Mouse (Mus musculus) MEL (cell line): Measurements from ENCODE around the gene Tmc8. TPM values are rescaled to one million over a fixed set of nuclear protein-coding genes. Genes with fewer than 3 reads are reported as not detected.

ENCODE experiments used
- DNase-seq: peaks from one replicate; pipeline ENCODE4 v3.0.0; 2011; ENCODE audit warnings: low read depth, low spot score
- H3K27ac ChIP-seq: 2 replicates; pipeline ENCODE4 v1.5.1; 2012; ENCODE audit warnings: low read depth, mild to moderate bottlenecking, control low read depth, low read length, moderate library complexity; ENCODE audit not compliant: control insufficient read depth
- H3K27me3 ChIP-seq, 2 experiments: fragments of 150-350 bp in 1 of 2; sonication (generic) in 1 of 2; 2 replicates each; pipeline ENCODE4 v1.6.1; 2012; ENCODE audit warnings: low read length in 2 of 2, mild to moderate bottlenecking in 2 of 2, improper control_type of control experiment in 1 of 2, moderate library complexity in 1 of 2; ENCODE audit not compliant: insufficient read depth in 2 of 2, control insufficient read depth in 1 of 2
- H3K36me3 ChIP-seq, 2 experiments: 2 replicates each; pipeline ENCODE4 v1.6.1; 2012 to 2014; ENCODE audit warnings: low read length in 2 of 2, improper control_type of control experiment in 1 of 2, inconsistent platforms in 1 of 2, mild to moderate bottlenecking in 1 of 2; ENCODE audit not compliant: insufficient read depth in 2 of 2, control insufficient read depth in 1 of 2
- H3K4me1 ChIP-seq, 2 experiments: fragments of 150-350 bp in 1 of 2; sonication (generic) in 1 of 2; 2 replicates each; pipeline ENCODE4 v1.6.1; 2012; ENCODE audit warnings: low read length in 2 of 2, improper control_type of control experiment in 1 of 2, mild to moderate bottlenecking in 1 of 2; ENCODE audit not compliant: insufficient read depth in 2 of 2, control insufficient read depth in 1 of 2
- H3K4me3 ChIP-seq, 2 experiments: fragments of 150-350 bp in 1 of 2; sonication (generic) in 1 of 2; 2 replicates each; pipeline ENCODE4 v1.5.1; 2012; ENCODE audit warnings: low read depth in 2 of 2, low read length in 2 of 2, mild to moderate bottlenecking in 2 of 2, moderate library complexity in 2 of 2, control low read depth in 1 of 2, improper control_type of control experiment in 1 of 2; ENCODE audit not compliant: control insufficient read depth in 1 of 2, insufficient read depth in 1 of 2
- H3K79me2 ChIP-seq: 2 replicates; pipeline ENCODE4 v1.6.1; 2012; ENCODE audit warnings: mild to moderate bottlenecking, low read length, moderate library complexity; ENCODE audit not compliant: control insufficient read depth, poor library complexity, insufficient read depth
- H3K9ac ChIP-seq: 2 replicates; pipeline ENCODE4 v1.6.1; 2012; ENCODE audit warnings: low read depth, mild to moderate bottlenecking, control low read depth, low read length, moderate library complexity; ENCODE audit not compliant: control insufficient read depth, poor library complexity, severe bottlenecking
- H3K9me3 ChIP-seq: fragments of 150-350 bp; sonication (generic); replicated peaks from 2 replicates; pipeline ENCODE4 v1.6.1; 2012; ENCODE audit warnings: mild to moderate bottlenecking, low read length, improper control_type of control experiment, moderate library complexity; ENCODE audit not compliant: insufficient read depth
- CHD1 ChIP-seq: IDR thresholded peaks from 2 replicates; pipeline ENCODE4 v1.6.1; 2012; ENCODE audit warnings: low read depth, mild to moderate bottlenecking, inconsistent platforms, low read length, improper control_type of control experiment
- ELF1 ChIP-seq: IDR thresholded peaks from 2 replicates; pipeline ENCODE4 v1.6.1; 2014; ENCODE audit warnings: low read depth, mild to moderate bottlenecking, inconsistent platforms, low read length, improper control_type of control experiment, moderate library complexity
- EP300 ChIP-seq, 2 experiments: IDR thresholded peaks; 2 replicates each; pipeline ENCODE4 v1.6.1; 2011; ENCODE audit warnings: improper control_type of control experiment in 2 of 2, low read length in 2 of 2, low read depth in 1 of 2, mild to moderate bottlenecking in 1 of 2
- ETS1 ChIP-seq: IDR thresholded peaks from 2 replicates; pipeline ENCODE4 v1.6.1; 2012; ENCODE audit warnings: low read depth, mild to moderate bottlenecking, inconsistent platforms, low read length, improper control_type of control experiment, moderate library complexity
- GABPA ChIP-seq: IDR thresholded peaks from 2 replicates; pipeline ENCODE4 v1.6.1; 2012; ENCODE audit warnings: low read depth, mild to moderate bottlenecking, inconsistent platforms, low read length, improper control_type of control experiment, moderate library complexity
- KAT2A ChIP-seq: conservative IDR thresholded peaks from 2 replicates; pipeline ENCODE4 v1.6.1; 2012; ENCODE audit warnings: low read depth, low read length, improper control_type of control experiment, inconsistent platforms
- MAX ChIP-seq: IDR thresholded peaks from 2 replicates; pipeline ENCODE4 v1.6.1; 2011; ENCODE audit warnings: low read length, improper control_type of control experiment
- MAZ ChIP-seq: IDR thresholded peaks from 2 replicates; pipeline ENCODE4 v1.6.1; 2012; ENCODE audit warnings: low read depth, mild to moderate bottlenecking, inconsistent platforms, low read length, improper control_type of control experiment
- MYB ChIP-seq: IDR thresholded peaks from 2 replicates; pipeline ENCODE4 v1.6.1; 2011; ENCODE audit warnings: mild to moderate bottlenecking, low read depth, low read length, improper control_type of control experiment
- NELFE ChIP-seq: IDR thresholded peaks from 2 replicates; pipeline ENCODE4 v1.6.1; 2011; ENCODE audit warnings: low read depth, low read length, improper control_type of control experiment
- POLR2A ChIP-seq, 2 experiments: IDR thresholded peaks; 2 replicates each; pipeline ENCODE4 v1.6.1; 2011 to 2012; ENCODE audit warnings: low read length in 2 of 2, mild to moderate bottlenecking in 2 of 2, control low read depth in 1 of 2, improper control_type of control experiment in 1 of 2, low read depth in 1 of 2, moderate library complexity in 1 of 2; ENCODE audit not compliant: control insufficient read depth in 1 of 2, insufficient read depth in 1 of 2, poor library complexity in 1 of 2
- RAD21 ChIP-seq: IDR thresholded peaks from 2 replicates; pipeline ENCODE4 v1.6.1; 2011; ENCODE audit warnings: mild to moderate bottlenecking, low read depth, low read length, improper control_type of control experiment
- SIN3A ChIP-seq: IDR thresholded peaks from 2 replicates; pipeline ENCODE4 v1.6.1; 2012; ENCODE audit warnings: low read length, improper control_type of control experiment, inconsistent platforms
- TBP ChIP-seq: IDR thresholded peaks from 2 replicates; pipeline ENCODE4 v1.8.0; 2011; ENCODE audit warnings: low read depth, low read length, improper control_type of control experiment
- TCF12 ChIP-seq: IDR thresholded peaks from 2 replicates; pipeline ENCODE4 v1.6.1; 2014; ENCODE audit warnings: low read depth, mild to moderate bottlenecking, inconsistent platforms, low read length, improper control_type of control experiment, moderate library complexity
- UBTF ChIP-seq: IDR thresholded peaks from 2 replicates; pipeline ENCODE4 v1.6.1; 2012; ENCODE audit warnings: low read depth, mild to moderate bottlenecking, inconsistent platforms, low read length, improper control_type of control experiment, moderate library complexity, borderline replicate concordance; ENCODE audit not compliant: insufficient read depth
- USF1 ChIP-seq: IDR thresholded peaks from 2 replicates; pipeline ENCODE4 v1.6.1; 2014; ENCODE audit warnings: low read depth, mild to moderate bottlenecking, inconsistent platforms, low read length, improper control_type of control experiment, moderate library complexity
- ZKSCAN1 ChIP-seq: IDR thresholded peaks from 2 replicates; pipeline ENCODE4 v1.6.1; 2012; ENCODE audit warnings: low read depth, mild to moderate bottlenecking, inconsistent platforms, low read length, improper control_type of control experiment, moderate library complexity
- ZNF384 ChIP-seq: IDR thresholded peaks from 2 replicates; pipeline ENCODE4 v1.6.1; 2012; ENCODE audit warnings: low read depth, mild to moderate bottlenecking, inconsistent platforms, low read length, improper control_type of control experiment
- polyA plus RNA-seq, 2 experiments: library from polyadenylated mRNA; stranded (reverse) in 1 of 2; unstranded in 1 of 2; fragments of >175 nt in 1 of 2; fragments of >200 nt in 1 of 2; gene quantifications; 2 replicates each; pipeline versions ENCODE4 v1.2.1 to v1.2.4; 2012; ENCODE audit warnings: low replicate concordance in 2 of 2, low read depth in 1 of 2; ENCODE audit not compliant: insufficient read length in 2 of 2, insufficient read depth in 1 of 2, missing spikeins in 1 of 2
- total RNA-seq: library from RNA; depleted of rRNA; stranded (reverse); fragments of 300-350 nt; gene quantifications from 2 replicates; pipeline ENCODE4 v1.2.3, GENCODE M21; 2012

Gene Tmc8
- total and polyA plus RNA-seq, 3 experiments: 15.4 to 23.5 TPM; not detected in 1

DNA sequence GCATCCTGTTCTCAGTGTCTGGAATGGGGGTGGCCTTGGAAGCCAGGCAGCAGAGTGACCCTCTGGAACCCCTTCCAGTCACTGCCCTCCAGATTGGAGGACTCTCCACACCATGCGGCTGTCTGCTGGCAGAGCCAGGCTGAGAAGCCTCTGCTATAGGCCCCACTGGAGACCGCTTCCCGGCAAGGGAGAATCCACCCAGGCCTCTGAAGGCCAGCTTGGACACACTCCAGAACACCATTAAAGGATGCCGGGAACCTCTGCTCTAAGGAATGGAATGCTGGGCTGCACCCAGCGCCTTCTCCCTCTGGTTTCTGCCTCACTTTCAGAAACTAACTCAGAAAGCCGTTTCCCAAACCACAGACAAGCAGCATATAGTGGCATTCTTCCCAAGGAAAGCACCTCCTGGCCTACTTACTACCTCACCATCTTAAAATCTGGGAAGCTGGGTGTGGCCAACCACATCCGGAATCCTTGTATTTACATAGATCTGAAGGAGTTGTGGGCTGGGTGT is 40.9 kb downstream of the Tmc8 start:
- H3K79me2 ChIP-seq: peaks cover 24% of the 10 kb centered on the region
- H3K9ac ChIP-seq: no peak overlapping the region
- H3K9me3 ChIP-seq: no peaks in the 10 kb centered on the region
- peaks cover 6 to 28% of the 10 kb centered on the region in 2 experiments; a peak in 3 of 4 replicates for H3K4me1 ChIP-seq
- H3K36me3 ChIP-seq: peaks cover 4 to 16% of the 10 kb centered on the region in 2 experiments; a peak in 3 of 4 replicates
- no peak for DNase-seq
- no peak overlapping the region for H3K4me3 ChIP-seq
- TF ChIP-seq POLR2A (IDR thresholded peaks at IDR 0.05; ENCODE audit: control insufficient read depth in 1 of 2, insufficient read depth in 1 of 2, low read depth in 1 of 2, low read length in 2 of 2, poor library complexity in 1 of 2) (peak in 1 of 2 experiments; percentile 25; a peak in 1 of 4 replicates), MAX (no peak), ELF1 (no peak), EP300 (IDR thresholded peaks at IDR 0.05; ENCODE audit: low read depth in 1 of 2, low read length in 2 of 2) (no peak), CHD1 (no peak), MYB (no peak), NELFE (no peak)
- no peaks in the 10 kb centered on the region for H3K27me3 ChIP-seq
- H3K27ac ChIP-seq: no peak overlapping the region

DNA sequence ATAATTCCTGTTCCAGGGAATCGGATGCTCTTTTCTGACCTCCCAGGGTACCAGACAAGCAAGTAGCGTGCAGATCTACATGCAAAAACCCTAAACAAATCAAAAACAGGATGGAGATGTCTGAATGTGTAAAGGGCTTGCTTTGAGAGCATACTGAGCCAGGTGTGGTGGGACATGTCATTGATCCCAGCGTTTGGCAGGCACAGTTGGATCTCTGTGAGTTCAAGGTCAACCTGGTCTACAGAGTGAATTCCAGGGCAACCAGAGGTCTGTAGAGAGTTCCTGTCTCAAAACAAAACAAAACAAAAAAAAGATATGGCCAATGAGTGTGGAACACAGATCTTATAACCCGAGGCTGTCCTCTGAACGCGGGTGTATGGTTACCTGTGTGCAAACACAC is 41.5 kb downstream of the Tmc8 start:
- H3K4me3 ChIP-seq: no peak overlapping the region
- DNase-seq: no peak
- peaks cover 8 to 34% of the 10 kb centered on the region in 2 experiments for H3K4me1 ChIP-seq
- no peaks in the 10 kb centered on the region for H3K27me3 ChIP-seq
- peaks cover 24% of the 10 kb centered on the region for H3K79me2 ChIP-seq
- no peak overlapping the region for H3K27ac ChIP-seq
- peaks cover 4 to 19% of the 10 kb centered on the region in 2 experiments; a peak in 3 of 4 replicates for H3K36me3 ChIP-seq
- TF ChIP-seq MAX (no peak), RAD21 (no peak), SIN3A (no peak), MAZ (no peak), TBP (no peak), USF1 (no peak), ZNF384 (no peak), KAT2A (no peak), ETS1 (no peak), UBTF (no peak), ZKSCAN1 (no peak), TCF12 (no peak), GABPA (no peak)
- H3K9ac ChIP-seq: no peak overlapping the region
- H3K9me3 ChIP-seq: no peaks in the 10 kb centered on the region
